Mouse (Mus musculus) liver, postnatal 0 days (tissue): ENCODE measurements around the gene Cdc123.

Source experiments
- CTCF ChIP-seq: sonication (generic); IDR thresholded peaks from 2 replicates; pipeline ENCODE4 v1.5.1; 2016; ENCODE audit warnings: antibody characterized with exemption, low read depth
- EP300 ChIP-seq: IDR thresholded peaks from 2 replicates; pipeline ENCODE4 v1.6.1; 2016; ENCODE audit warnings: antibody characterized with exemption, low read depth, mild to moderate bottlenecking

DNA sequence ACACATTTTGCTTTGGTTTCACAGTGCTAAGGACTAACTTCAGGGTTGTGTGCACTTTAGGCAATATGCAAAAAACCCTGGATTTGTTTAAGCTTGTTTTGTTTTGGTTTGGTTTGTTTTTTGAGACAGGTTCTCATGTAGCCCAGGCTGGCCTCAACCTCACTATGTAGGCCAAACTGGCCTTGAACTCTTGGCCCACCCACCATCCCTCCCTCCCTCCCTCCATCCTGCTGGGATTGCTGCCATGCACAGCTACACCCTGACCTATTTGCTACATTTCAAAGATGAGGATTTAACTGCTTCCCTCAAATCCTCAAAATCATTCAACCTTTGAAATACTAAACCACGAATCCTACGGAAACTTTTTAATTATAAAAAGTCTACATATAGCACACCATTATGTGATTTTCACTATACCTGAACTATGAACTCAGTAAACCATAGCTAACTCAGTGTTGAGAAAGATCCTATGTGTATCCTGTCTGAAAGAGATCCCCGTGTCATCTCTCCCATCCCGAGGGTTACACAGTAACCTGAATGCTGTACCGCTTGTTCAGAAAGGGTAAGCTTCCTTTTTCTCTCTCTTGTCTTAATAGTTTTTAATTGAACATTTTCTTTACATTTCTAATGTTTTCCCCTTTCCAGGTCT, 19.6 kb downstream of the Cdc123 start:
- TF ChIP-seq CTCF (no peak), EP300 (no peak)
